Mouse (Mus musculus): ENCODE measurements at regions not wholly inside any gene's neighbourhood (a gene's known extent, or its start where the extent isn't known, plus 50 kb on each side); places are given as distances from the start of the nearest gene placed in this dataset.

DNA sequence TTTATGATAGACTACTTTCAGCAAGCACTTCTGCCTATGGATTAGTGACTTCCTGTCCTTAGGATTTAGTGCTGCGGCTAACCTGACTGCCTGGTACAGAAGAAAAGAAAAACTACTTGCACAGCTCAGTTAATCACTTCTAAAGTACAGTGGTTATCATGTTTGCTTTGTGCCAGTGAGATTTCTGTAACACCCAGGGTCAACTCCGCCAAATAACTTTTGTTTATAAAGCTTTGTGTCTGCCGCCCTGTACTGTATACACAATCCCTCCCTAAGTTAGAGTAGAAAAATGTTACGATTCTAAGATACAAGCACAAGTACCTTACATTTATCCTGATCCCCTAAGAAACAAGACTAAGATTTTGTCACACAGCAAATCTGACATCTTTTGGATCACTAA lies 120.1 kb upstream of the Ift57 start:
- H3K9ac ChIP-seq (ENCODE audit: low read depth, low read length): no peak overlapping the region
- no peaks in the 10 kb centered on the region for H3K4me1 ChIP-seq (ENCODE audit: control insufficient read depth, low read depth, low read length)
- H3K4me2 ChIP-seq (ENCODE audit: low read depth, low read length): no peak overlapping the region
- no peaks in the 10 kb centered on the region for H3K27me3 ChIP-seq (ENCODE audit: control insufficient read depth, insufficient read depth, low read depth, low read length)
- H3K36me3 ChIP-seq (ENCODE audit: control insufficient read depth, insufficient read depth): no peaks in the 10 kb centered on the region
- no peak for ATAC-seq (ENCODE audit: low read depth)
- H3K4me3 ChIP-seq (ENCODE audit: low read depth, low read length): no peak overlapping the region
- no peaks in the 10 kb centered on the region for H3K9me3 ChIP-seq (replicated peaks; ENCODE audit: control insufficient read depth, low read length)
- no peak overlapping the region for H3K27ac ChIP-seq (ENCODE audit: low read length)
- 68% methylated on average over 4 of the region's 4 CpGs for WGBS (ENCODE audit: insufficient replicate concordance)

- no peak for ATAC-seq (ENCODE audit: low read depth)
- WGBS (ENCODE audit: insufficient replicate concordance): 55% methylated on average over 6 of the region's 6 CpGs
Measured at GRCm38 (mm10) chr16:49580708-49581107, 118.3 kb upstream of the Ift57 start.

DNA sequence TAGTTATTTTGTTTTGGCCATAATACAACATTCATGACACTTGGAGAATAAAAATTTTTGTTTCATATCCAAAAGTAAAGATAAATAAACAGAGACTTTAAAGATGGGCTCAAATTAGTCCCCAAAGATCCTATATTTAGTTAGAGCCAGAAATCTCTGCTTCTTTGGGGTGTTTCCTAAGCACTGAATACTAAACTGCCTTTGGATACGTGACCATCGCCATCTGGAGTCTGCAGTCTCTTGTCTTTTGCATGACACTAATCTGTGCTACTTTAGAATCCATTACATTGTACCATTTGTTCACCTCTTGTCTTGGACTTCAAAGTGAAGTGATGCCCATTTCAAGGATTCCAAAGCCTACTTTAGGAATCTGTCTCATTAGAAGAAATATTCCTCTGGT lies 92.5 kb upstream of the Ift57 start:
- WGBS (ENCODE audit: insufficient replicate concordance): 59% methylated on average over 2 of the region's 2 CpGs
- H3K27me3 ChIP-seq (ENCODE audit: control insufficient read depth, insufficient read depth, low read depth, low read length): no peaks in the 10 kb centered on the region
- H3K4me2 ChIP-seq (ENCODE audit: low read depth, low read length): no peak overlapping the region
- ATAC-seq (ENCODE audit: low read depth): no peak
- no peak overlapping the region for H3K4me3 ChIP-seq (ENCODE audit: low read depth, low read length)
- H3K27ac ChIP-seq (ENCODE audit: low read length): no peak overlapping the region
- no peaks in the 10 kb centered on the region for H3K9me3 ChIP-seq (replicated peaks; ENCODE audit: control insufficient read depth, low read length)
- H3K4me1 ChIP-seq (ENCODE audit: control insufficient read depth, low read depth, low read length): no peaks in the 10 kb centered on the region
- H3K36me3 ChIP-seq (ENCODE audit: control insufficient read depth, insufficient read depth): no peaks in the 10 kb centered on the region
- no peak overlapping the region for H3K9ac ChIP-seq (ENCODE audit: low read depth, low read length)

More at GRCm38 (mm10) chr16:49580708-49581107, 118.3 kb upstream of the Ift57 start:
- Histone ChIP-seq H3K9ac (ENCODE audit: low read depth, low read length) (no peak overlapping the region), H3K4me2 (ENCODE audit: low read depth, low read length) (no peak overlapping the region), H3K4me3 (ENCODE audit: low read depth, low read length) (no peak overlapping the region), H3K9me3 (replicated peaks; ENCODE audit: control insufficient read depth, low read length) (no peaks in the 10 kb centered on the region), H3K27me3 (ENCODE audit: control insufficient read depth, insufficient read depth, low read depth, low read length) (no peaks in the 10 kb centered on the region), H3K27ac (ENCODE audit: low read length) (no peak overlapping the region), H3K36me3 (ENCODE audit: control insufficient read depth, insufficient read depth) (no peaks in the 10 kb centered on the region), H3K4me1 (ENCODE audit: control insufficient read depth, low read depth, low read length) (no peaks in the 10 kb centered on the region)

DNA sequence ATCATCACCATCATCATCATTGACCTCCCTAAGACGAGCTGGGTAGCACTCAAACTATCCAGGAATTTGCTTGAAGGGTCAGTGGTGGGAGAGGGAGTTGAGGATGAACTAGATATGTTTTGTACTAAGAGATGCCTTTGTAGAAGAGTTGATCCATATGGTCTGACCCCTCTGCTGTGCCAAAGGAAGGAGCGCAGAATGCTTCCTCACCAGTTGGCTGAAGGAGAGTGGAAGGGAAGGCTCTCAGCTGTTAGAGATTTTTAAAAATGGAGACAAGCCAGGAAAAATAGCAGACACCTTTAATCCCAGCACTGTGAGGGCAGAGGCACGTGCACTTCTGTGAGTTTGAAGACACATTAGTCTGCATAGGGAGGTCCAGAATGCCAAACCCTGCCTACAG lies 84.2 kb upstream of the Ift57 start:
- H3K9ac ChIP-seq (ENCODE audit: low read depth, low read length): no peak overlapping the region
- no peaks in the 10 kb centered on the region for H3K9me3 ChIP-seq (replicated peaks; ENCODE audit: control insufficient read depth, low read length)
- no peak overlapping the region for H3K4me3 ChIP-seq (ENCODE audit: low read depth, low read length)
- no peak overlapping the region for H3K27ac ChIP-seq (ENCODE audit: low read length)
- H3K36me3 ChIP-seq (ENCODE audit: control insufficient read depth, insufficient read depth): no peaks in the 10 kb centered on the region
- H3K27me3 ChIP-seq (ENCODE audit: control insufficient read depth, insufficient read depth, low read depth, low read length): no peaks in the 10 kb centered on the region
- no peak overlapping the region for H3K4me2 ChIP-seq (ENCODE audit: low read depth, low read length)
- WGBS (ENCODE audit: insufficient replicate concordance): 55% methylated on average over 3 of the region's 3 CpGs
- ATAC-seq (ENCODE audit: low read depth): no peak
- H3K4me1 ChIP-seq (ENCODE audit: control insufficient read depth, low read depth, low read length): no peaks in the 10 kb centered on the region

DNA sequence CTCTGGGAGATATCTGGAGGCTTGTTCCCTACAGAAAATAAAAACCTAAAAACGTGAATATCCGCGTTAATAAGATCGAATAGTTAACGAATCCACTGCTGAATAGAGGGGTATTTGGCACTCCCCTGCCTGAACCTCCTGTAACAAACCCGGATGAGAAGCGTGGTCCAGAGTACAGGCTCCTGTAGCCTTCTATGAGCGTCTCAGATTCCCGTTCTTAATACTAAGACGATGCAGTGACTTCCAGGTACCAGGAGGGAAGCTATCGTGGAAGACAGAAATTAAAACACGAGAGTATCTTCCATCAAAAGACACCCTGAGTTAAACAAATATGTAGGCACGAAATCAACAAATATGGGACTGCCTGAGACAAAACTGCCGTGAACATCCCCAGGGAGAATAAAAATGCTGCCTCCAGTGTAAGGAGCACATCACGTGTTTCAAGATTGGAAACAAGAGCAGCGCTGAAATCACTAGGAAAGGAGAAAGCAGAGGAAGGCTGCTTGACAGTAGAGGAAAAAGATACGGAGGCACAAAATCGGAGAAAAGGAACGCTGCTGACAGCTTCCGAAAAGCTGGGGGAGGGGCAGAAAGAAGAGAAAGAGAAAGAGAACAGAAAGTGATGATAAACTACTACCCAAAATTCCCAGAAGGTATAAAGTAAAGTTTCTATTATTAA lies 83.6 kb upstream of the Ift57 start:
- Histone ChIP-seq H3K36me3 (ENCODE audit: control insufficient read depth, insufficient read depth) (no peaks in the 10 kb centered on the region), H3K9ac (ENCODE audit: low read depth, low read length) (no peak overlapping the region), H3K4me2 (ENCODE audit: low read depth, low read length) (no peak overlapping the region), H3K9me3 (replicated peaks; ENCODE audit: control insufficient read depth, low read length) (no peaks in the 10 kb centered on the region), H3K4me3 (ENCODE audit: low read depth, low read length) (no peak overlapping the region), H3K27me3 (ENCODE audit: control insufficient read depth, insufficient read depth, low read depth, low read length) (no peaks in the 10 kb centered on the region), H3K4me1 (ENCODE audit: control insufficient read depth, low read depth, low read length) (no peaks in the 10 kb centered on the region), H3K27ac (ENCODE audit: low read length) (no peak overlapping the region)
- no peak for ATAC-seq (ENCODE audit: low read depth)
- WGBS (ENCODE audit: insufficient replicate concordance): 73% methylated on average over 20 of the region's 20 CpGs

DNA sequence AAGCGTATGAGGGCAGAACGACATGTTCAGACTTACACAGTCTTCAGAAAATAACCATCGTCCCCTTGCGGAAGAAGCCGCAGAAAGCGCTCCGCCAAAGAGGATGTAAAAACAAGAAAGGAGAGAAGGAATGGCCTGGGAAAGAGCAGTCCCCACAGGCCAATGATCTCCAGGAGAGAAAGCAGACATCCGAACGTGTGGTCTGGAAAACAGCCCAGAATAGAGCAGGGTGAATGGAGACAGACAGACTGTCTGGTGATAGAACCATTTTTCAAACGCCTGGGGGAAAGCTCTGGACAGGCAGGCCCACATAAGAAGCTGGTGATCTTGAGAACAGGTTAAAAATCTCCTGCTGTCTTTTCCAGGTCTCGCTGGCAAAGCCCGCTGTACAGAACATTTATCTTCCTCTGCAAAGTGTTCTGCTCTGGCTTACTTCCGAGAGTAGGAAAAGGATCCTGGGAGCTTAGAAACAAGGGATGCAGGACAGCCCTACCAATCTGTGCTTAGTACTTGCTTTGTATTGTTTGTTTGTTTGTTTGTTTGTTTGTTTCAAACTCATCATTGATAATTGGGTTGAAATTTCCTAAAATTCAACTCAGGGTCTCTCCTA lies 82.7 kb upstream of the Ift57 start:
- Histone ChIP-seq H3K9ac (ENCODE audit: low read depth, low read length) (no peak overlapping the region), H3K27ac (ENCODE audit: low read length) (no peak overlapping the region), H3K4me3 (ENCODE audit: low read depth, low read length) (no peak overlapping the region), H3K27me3 (ENCODE audit: control insufficient read depth, insufficient read depth, low read depth, low read length) (no peaks in the 10 kb centered on the region), H3K4me1 (ENCODE audit: control insufficient read depth, low read depth, low read length) (no peaks in the 10 kb centered on the region), H3K9me3 (replicated peaks; ENCODE audit: control insufficient read depth, low read length) (no peaks in the 10 kb centered on the region), H3K36me3 (ENCODE audit: control insufficient read depth, insufficient read depth) (no peaks in the 10 kb centered on the region), H3K4me2 (ENCODE audit: low read depth, low read length) (no peak overlapping the region)
- WGBS (ENCODE audit: insufficient replicate concordance): 72% methylated on average over 13 of the region's 13 CpGs
- no peak for ATAC-seq (ENCODE audit: low read depth)

GRCm38 (mm10) chr16:49633502-49633901 lies 65.5 kb upstream of the Ift57 start:
- no peak overlapping the region for H3K4me2 ChIP-seq (ENCODE audit: low read depth, low read length)

DNA sequence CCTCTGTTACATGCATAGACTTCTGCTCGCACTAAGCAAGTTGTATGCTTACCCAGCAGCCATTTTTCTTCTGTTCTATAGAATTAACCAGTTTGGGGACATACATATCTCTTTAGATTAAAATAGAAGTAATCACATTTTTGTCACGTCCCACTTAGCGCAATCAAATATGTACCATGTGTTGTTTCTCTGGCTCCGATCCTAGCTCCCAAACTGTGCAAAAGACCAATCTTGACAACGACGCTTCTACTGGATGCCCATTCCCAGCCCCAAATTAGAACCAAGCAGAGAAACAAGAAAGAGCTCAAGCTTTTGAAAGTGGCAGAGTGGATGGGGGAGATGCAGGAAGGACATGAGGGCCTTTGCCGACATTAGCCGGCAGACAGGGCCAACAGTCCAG lies 63.5 kb upstream of the Ift57 start:
- Histone ChIP-seq H3K4me3 (ENCODE audit: low read depth, low read length) (no peak overlapping the region), H3K27me3 (ENCODE audit: control insufficient read depth, insufficient read depth, low read depth, low read length) (no peaks in the 10 kb centered on the region), H3K9ac (ENCODE audit: low read depth, low read length) (no peak overlapping the region), H3K4me1 (ENCODE audit: control insufficient read depth, low read depth, low read length) (no peaks in the 10 kb centered on the region), H3K27ac (ENCODE audit: low read length) (no peak overlapping the region), H3K9me3 (replicated peaks; ENCODE audit: control insufficient read depth, low read length) (no peaks in the 10 kb centered on the region), H3K4me2 (ENCODE audit: low read depth, low read length) (no peak overlapping the region), H3K36me3 (ENCODE audit: control insufficient read depth, insufficient read depth) (no peaks in the 10 kb centered on the region)
- ATAC-seq (ENCODE audit: low read depth): no peak
- WGBS (ENCODE audit: insufficient replicate concordance): 76% methylated on average over 8 of the region's 8 CpGs

More at GRCm38 (mm10) chr16:49633502-49633901, 65.5 kb upstream of the Ift57 start:
- Histone ChIP-seq H3K4me1 (ENCODE audit: control insufficient read depth, low read depth, low read length) (no peaks in the 10 kb centered on the region), H3K36me3 (ENCODE audit: control insufficient read depth, insufficient read depth) (no peaks in the 10 kb centered on the region), H3K27me3 (ENCODE audit: control insufficient read depth, insufficient read depth, low read depth, low read length) (no peaks in the 10 kb centered on the region), H3K9ac (ENCODE audit: low read depth, low read length) (no peak overlapping the region), H3K4me3 (ENCODE audit: low read depth, low read length) (no peak overlapping the region), H3K9me3 (replicated peaks; ENCODE audit: control insufficient read depth, low read length) (no peaks in the 10 kb centered on the region), H3K27ac (ENCODE audit: low read length) (no peak overlapping the region)
- no peak for ATAC-seq (ENCODE audit: low read depth)
- WGBS (ENCODE audit: insufficient replicate concordance): 63% methylated on average over 5 of the region's 5 CpGs

DNA sequence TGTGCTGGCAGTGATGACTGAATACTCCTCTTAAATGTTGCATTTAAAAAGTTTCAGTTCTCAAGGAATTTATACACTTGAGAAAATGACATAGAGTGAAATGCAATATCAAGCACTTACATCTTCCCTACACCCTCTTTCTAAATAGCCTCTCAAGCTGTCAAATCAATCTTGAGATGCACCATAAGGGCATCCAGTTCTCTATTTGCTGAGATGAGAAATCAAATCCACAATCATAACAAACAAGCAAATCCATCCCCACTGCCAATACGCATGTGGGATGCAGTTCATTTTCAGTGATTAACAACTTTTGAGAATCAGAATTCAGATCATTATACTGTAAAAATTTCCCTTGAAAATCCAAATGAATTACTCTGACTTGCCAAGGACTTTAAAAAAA lies 62.6 kb upstream of the Ift57 start:
- no peaks in the 10 kb centered on the region for H3K4me1 ChIP-seq (ENCODE audit: control insufficient read depth, low read depth, low read length)

More for the DNA sequence above, 62.6 kb upstream of the Ift57 start:
- Histone ChIP-seq H3K27ac (ENCODE audit: low read length) (no peak overlapping the region), H3K36me3 (ENCODE audit: control insufficient read depth, insufficient read depth) (no peaks in the 10 kb centered on the region), H3K9me3 (replicated peaks; ENCODE audit: control insufficient read depth, low read length) (no peaks in the 10 kb centered on the region), H3K9ac (ENCODE audit: low read depth, low read length) (no peak overlapping the region), H3K4me2 (ENCODE audit: low read depth, low read length) (no peak overlapping the region), H3K27me3 (ENCODE audit: control insufficient read depth, insufficient read depth, low read depth, low read length) (no peaks in the 10 kb centered on the region), H3K4me3 (ENCODE audit: low read depth, low read length) (no peak overlapping the region)
- WGBS (ENCODE audit: insufficient replicate concordance): 76% methylated on average over 1 of the region's 1 CpGs
- ATAC-seq (ENCODE audit: low read depth): no peak
